Mouse (Mus musculus) kidney, adult 9 months (tissue): ENCODE measurements around the gene 7530416G11Rik.
A peak's percentile ranks its signal among the peaks of the same experiment; 100 is the strongest.

ENCODE experiments used
- DNase-seq: peaks from one replicate; pipeline ENCODE4 v3.0.0; 2022

7530416G11Rik gene

DNA sequence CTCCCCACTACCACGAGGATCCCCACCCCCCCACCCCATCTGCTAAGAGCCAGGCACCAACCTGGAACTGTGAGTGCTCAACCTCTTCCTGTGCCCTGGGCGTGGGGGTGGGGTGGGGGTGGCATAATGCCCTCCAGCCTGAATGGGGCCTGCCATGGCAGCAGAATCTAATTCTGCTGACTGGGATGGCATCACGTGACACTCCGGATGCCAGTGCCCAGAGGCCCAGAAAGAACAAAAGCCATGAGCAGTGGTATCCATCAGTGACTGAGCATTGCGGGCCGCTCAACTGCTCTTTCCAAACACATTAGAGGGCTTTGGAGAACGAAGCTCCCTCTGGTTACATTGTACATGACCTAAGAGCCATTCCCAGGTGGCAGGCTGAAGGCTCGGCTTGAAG lies at the start of gene 7530416G11Rik:
TSS of gene 7530416G11Rik (minus strand) at position 101 of the 400 bp plus-strand sequence.
- DNase-seq: no peak

GRCm38 (mm10) chr15:85546500-85546899 lies 43.5 kb upstream of the 7530416G11Rik start:
- DNase-seq: no peak

GRCm38 (mm10) chr15:85545369-85545768 lies 42.3 kb upstream of the 7530416G11Rik start:
- DNase-seq: no peak

DNA sequence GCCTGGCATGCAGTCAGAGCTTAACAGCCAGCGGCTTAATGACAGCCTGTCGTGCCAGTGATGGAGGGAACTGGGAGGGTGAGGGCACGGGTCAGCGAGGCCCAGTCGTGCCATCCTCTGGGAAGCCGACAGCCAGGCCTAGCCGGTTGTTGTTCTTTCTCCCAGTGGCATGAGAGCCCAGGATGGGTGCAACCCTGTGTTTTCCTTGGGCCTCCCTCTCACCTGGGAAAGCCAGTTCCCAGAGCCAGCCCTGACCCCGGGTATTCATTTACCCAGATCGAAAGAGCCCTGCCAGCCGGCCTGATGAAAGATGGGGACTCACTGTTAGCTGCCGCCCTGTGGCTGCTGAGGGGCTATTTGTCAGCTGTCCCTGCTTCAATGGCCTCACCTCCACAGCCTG lies 35.1 kb upstream of the 7530416G11Rik start:
- DNase-seq: peak; percentile 63

DNA sequence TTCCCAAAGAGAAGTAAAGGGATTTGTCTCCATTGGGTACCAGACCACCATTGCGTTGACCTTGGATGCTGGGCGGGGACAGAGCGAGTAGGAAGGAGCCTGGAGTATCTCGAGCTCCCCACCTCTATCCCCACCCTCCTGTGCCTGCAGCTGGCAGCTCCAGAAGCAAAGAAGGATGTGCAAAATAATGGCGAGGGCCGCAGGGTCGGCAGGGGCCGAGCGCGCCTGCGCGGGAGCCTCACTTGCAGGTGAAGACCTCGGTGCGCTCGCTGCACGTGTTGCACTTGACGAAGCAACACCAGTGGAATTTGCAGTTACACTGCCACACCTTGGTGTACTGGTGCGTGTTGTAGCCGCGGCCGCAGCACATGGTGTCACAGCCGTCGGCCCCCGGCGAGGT lies 34.1 kb upstream of the 7530416G11Rik start:
- DNase-seq: no peak

DNA sequence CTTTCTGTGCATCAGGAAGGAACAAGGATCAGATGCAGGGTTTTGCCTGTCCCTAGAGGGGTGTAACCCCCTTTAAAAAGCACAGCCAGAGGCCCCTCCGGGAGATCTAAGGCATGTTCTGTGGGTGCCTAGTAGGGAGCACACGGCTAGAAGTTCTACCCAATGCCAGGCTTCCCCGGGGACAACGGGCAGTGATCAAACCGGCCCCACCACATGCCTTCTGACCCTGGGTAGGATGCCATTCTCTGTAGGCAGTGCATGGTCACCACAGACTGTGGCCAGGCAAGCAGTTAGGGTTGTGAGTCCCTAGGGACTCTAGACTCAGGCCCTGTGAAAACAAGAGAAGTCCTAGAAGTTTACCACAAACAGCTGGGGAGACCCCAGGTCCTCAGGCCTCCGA lies 31.6 kb upstream of the 7530416G11Rik start:
- no peak for DNase-seq

- DNase-seq: peak; percentile 59
These were observed 31.2 kb upstream of the 7530416G11Rik start for GRCm38 (mm10) chr15:85534215-85534614.

- peak; percentile 22 for DNase-seq
These were observed 29.0 kb upstream of the 7530416G11Rik start for GRCm38 (mm10) chr15:85532063-85532462.

- peak; percentile 28 for DNase-seq
These were observed 26.9 kb upstream of the 7530416G11Rik start for GRCm38 (mm10) chr15:85529911-85530310.

DNA sequence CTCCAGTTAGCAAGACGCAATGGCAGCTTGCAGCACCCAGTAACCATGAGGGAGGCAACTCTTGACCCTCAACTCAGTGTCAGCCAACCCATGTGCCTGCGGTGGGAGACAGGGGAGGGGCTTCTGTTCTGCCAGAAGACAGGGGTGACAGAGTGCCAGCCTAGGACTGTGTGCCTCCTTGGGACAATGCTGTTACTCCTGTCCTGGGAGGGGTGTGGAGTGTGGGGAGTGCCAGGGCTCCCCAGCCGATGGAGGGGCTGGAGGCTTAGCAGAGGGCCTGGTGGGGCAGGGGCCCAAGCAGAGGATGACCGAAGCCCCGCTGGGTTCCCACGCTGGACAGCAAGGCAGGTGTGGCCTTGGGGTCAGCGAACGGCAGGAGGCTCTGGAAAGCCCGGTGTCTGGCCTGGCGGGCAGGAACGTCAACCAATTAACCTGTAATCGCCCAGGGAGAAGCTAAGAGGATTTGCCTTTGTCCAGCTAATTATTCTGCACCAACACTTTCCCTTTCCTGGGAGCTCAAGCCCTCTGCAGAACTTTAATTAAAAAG lies 21.4 kb upstream of the 7530416G11Rik start:
- DNase-seq: no peak

GRCm38 (mm10) chr15:85523173-85523991 lies 20.4 kb upstream of the 7530416G11Rik start:
- peak; percentile 58 for DNase-seq

- no peak for DNase-seq
These were observed 16.4 kb upstream of the 7530416G11Rik start for GRCm38 (mm10) chr15:85519438-85519837.

GRCm38 (mm10) chr15:85507370-85508014 lies 4.5 kb upstream of the 7530416G11Rik start:
- no peak for DNase-seq

DNA sequence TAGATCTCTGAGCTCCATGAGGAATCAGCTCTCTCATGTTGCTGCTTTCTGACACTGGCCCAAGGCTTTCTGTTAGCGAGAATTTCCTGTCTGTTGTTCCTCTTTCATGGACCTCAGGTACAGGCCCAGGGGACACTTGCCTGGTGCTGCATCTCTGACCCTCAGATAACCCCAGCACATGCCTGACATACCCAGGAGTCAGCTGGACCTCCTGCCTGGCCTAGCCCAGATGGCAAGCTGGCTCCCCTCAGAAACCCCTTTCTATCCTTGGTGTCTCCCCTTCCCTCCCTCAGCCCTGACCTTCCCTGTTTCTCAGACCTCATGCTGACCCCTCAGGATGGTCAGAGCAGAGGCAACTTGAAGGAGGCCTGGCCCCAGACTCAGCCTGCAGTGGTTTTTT lies 3.7 kb upstream of the 7530416G11Rik start:
- no peak for DNase-seq

GRCm38 (mm10) chr15:85505118-85505925 lies 2.3 kb upstream of the 7530416G11Rik start:
- no peak for DNase-seq

- no peak for DNase-seq
These were observed 2.8 kb downstream of the 7530416G11Rik start for GRCm38 (mm10) chr15:85500267-85500666.

GRCm38 (mm10) chr15:85497981-85498475 lies 5.0 kb downstream of the 7530416G11Rik start:
- DNase-seq: no peak

GRCm38 (mm10) chr15:85497548-85497947 lies 5.5 kb downstream of the 7530416G11Rik start:
- DNase-seq: no peak

DNA sequence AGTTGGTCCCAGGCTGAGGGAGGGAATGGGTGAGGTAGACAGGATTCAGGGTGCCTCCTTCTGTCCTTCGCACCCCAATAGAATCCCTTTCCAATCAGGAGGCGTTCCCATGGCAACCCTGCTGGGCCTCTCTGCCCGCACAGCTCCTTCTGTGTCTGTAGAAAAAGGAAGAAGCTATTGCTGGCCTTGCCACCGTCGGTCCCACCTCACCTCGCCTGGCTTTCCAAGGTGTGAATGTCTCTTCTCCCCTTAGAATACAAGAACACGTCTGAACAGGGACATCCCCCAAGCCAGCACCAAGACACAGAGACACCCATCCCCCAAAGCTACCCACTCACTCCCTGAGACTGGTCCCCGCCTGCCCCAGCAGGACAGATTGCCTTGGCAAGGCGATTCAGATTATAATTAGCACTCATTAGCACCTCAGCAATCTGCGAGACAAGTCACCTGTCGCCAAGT lies 8.8 kb downstream of the 7530416G11Rik start:
- no peak for DNase-seq

DNA sequence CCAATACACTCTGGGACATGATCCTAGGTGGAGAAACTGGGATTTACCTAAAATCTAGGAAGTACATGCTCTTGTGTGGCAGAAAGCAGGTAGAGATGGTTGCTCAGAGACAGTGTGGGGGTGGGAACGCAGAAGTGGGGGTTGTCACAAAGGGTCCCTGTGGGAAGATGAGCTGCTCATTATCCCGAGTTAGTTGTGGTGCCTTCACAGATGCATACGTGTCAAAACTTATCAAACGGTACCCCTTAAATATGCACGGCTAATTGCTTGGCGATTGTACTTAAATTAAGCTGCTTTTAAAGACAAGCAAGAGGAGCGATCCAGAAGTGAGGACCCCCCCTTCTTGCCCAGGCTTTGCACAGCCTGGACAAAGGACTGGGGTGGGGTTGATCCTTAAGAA lies 13.3 kb downstream of the 7530416G11Rik start:
- no peak for DNase-seq

DNA sequence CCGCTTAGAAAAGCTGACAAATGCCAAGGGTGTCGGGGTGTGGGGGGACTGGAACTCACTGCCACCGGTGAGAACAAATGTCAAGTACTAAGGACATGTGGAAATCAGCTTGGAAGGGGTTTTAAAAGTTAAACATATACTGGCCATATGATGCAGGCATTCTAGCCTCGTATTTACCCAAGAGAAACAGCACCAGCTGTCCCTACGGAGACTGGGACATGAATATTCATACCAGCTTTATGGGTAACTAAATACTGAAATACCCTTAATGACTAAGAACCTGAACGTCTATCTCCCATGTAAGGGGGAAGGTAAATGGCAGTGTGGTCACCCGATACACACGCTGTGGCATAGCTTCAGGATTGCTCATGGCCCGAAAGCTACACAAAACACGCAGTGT lies 14.1 kb downstream of the 7530416G11Rik start:
- DNase-seq: no peak

- no peak for DNase-seq
These were observed 22.4 kb downstream of the 7530416G11Rik start for GRCm38 (mm10) chr15:85480630-85481029.

DNA sequence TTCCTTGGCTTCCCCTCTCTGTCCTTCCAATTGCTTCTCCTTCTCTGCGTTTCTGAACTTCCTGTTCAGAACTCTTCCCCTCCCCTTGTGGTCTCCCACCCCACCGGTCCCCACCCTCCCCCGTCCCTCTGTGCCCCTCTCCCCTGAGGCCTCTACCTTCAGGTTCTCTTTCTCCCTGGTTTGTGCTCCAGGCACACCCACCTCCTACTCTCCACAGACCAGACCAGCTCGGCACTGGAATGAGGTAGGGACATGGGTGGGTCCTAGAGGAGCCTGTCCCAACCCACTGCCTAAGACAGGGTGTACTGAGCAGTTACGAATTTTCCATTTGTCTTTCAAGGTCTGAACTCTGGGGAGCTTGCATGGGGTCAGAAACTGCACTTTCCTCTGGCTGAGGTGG lies 23.1 kb downstream of the 7530416G11Rik start:
- DNase-seq: no peak
